Mouse (Mus musculus) kidney, postnatal 36 days (tissue): ENCODE measurements around the gene 1700030J22Rik.

Experiments used
- DNase-seq, 2 experiments: peaks; one replicate each; pipeline ENCODE4 v3.0.0; 2021 to 2022; ENCODE audit warnings: mixed read lengths in 2 of 2

1700030J22Rik gene

DNA sequence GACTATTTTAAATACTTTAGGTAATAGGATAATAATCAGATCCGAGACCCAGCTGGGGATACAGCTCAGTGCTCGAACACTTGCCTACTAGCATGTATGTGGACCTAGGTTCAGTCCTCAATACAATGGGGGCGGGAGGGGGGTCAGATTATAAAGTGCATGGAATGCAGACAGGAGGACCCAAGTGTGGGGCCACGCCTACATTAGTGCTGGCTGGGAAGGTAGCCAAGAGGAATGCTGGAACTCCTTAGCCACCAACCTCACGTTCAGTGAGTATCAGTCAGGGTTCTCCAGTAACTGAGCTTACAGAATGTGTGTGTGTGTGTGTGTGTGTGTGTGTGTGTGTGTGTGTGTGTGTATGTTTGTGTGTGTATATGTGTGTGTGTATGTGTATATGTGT, 27.4 kb downstream of the 1700030J22Rik start:
- peak; percentile 56 to 62 for DNase-seq

DNA sequence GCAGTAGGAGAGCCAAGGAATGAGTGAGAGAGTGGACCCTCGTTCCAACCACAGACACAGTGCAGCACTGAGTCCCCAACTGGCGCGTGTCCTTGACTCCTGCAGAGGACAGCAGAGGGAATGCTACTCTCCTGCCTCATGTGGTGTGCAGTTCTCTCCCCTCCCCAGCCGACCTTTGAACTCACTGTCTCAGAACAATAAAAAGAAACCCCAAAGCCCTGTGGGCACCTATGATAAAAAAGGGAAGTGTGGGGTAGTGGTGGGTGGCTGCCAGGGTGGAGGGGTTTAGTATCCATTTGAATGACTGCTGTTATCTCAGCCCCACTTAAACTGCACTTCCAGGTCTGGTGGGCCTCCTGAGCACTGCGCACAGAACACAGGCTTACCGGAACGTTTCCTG, 31.2 kb downstream of the 1700030J22Rik start:
- no peak for DNase-seq

DNA sequence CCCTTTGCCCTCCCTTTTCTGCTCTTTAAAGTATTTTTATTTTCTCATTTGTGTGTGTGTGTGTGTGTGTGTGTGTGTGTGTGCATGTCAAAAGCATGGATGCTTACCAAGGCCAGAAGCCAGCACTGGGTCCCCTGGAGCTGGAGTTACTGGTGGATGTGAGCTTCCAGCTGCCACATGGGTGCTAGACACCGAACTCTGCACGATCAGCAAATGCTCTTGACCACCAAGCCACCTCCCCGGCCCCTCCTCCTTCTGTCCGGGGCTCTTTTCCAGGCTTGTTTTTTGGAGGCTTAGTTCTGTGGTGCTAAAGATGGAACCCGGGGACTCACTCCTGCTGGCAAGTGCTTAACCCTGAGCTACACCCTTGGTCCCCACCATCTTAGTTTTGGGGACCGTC, 31.9 kb downstream of the 1700030J22Rik start:
- DNase-seq = peak; percentile 19 to 31

DNA sequence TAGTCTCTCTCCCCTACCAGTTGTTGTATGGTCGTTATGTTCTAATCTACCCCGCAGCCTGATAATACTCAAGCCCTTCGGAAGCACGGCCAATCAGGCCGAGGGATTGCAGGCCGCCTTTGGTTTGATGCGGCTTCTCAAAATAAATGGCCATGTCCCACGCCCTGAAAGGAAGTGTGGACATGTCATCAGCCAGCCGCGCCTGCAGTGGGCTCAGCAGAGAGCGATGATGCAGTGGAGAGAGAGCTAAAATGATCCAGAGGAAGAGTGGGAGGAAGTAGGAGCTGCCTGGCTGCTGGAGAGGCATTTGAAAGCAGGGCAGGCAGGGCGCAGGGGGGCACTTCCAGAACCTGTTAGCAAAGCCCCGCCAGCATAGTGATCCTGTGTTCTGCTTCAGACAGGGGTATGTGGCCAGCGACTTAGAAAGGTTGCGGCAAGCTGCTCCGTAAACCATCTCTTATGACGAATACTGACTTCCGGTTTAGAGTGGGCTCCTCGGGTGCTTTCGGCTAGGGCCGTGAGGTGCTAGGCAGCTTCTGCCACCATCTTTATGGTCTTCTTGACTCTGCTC, 32.4 kb downstream of the 1700030J22Rik start:
- DNase-seq = peak in 1 of 2 experiments; percentile 16

DNA sequence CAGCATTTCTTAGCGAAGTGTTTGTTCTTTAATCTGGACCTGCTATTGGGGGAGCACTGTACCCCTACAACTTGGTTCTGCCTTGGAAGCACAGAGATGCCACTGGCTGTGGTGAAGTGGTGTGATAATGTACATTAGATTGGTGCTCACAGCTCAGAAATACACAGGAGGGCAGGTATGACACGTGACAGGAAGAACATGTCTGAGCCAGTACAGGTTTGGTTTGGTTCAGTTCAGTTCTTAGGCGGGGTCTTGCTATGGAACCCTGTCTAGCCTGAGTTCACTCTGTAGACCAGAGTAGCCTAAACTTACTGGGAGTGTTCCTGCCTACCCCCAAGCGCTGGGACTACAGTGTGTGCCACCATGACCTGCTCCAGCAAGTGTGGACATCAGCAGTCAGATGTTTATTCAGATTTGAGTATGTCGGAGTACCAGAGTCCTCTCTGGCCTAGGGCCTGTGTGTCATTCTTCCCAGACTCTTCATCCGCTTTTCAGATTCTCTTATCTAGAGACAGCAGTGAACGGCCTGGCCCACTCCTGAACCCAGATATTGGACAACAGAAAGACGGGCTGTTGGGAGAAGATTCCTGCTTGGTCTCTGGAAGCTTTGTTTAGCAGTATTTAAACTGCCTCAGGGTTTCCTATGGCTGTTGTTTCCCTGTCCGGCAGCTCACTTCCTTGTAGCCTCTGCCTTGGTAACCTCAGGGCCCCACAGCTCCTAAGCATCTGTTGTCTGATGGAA, 33.4 kb downstream of the 1700030J22Rik start:
- DNase-seq = no peak

DNA sequence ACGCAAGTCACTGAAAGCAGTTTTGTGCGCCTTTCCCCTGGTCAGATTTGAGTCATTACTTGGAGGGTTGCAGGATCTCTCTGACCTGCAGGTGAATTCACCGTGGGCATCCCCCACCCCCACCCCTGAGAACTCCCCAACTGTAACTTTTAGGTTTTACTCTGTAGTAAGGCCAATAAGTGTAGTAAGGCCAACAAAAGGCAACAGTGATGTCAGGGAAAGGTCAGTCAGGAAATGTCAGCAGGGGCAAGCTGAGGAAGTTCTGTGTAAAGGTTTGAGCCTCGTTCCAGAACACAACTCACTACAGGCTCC, 34.4 kb downstream of the 1700030J22Rik start:
- DNase-seq = no peak

DNA sequence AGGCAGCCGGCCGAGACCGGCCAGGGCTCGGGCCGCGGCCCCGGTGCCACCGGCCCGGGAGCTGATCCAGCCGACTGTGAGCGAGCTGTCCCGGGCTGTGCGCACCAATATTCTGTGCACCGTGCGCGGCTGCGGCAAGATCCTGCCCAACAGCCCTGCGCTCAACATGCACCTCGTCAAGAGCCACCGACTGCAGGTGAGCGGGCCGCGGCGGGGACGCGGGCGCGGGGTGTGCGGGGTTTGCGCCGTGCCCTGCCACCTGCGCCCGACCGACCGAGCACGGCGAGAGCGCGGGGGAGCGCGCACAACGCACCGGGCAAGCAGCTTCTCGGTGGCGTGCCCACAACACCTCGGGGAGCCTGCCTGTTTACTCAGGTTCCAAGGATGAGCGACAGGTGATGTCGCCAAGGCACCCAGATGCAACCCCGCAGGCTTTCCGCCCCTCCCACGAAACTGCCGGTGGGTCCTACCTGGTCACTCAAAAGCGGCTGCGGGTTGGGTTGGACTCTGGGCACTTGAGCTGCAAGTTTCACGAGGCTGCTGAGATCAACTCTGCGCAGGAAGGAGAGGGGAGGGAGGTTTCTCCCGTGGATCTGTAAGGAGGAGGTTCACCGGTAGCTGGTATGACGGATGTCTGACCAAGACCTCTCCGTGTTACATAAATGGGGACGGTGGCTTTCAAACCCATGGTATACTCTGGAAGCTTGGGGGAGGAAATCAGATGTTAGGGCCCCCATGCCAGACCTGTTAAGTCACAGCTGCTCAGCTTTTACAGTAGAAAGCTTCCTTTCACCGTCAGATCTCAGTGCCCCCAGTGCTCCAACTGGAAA, 35.0 kb downstream of the 1700030J22Rik start:
- DNase-seq = peak; percentile 40 to 60

DNA sequence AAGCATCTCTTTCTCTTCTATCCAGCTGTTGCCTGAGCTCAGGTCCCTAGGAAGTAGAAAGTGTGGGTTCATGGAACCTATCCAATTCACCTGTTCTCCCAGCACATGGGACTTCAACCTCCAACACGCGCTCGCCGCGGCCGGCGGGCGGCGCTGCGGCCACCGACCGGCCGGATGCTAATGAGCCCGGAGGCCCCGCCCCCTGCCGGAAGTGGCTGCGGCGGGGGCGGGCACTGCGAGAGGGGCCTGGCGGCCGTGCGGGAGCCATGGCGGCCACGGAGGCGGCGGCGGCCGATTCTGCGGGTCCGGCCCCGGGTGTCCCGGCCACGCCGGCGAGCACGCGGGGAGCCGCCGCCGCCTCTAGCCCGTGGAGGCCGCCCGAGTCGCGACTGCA, 35.6 kb downstream of the 1700030J22Rik start, which contains the start of gene Atmin:
Gene Atmin (plus strand): TSS at position 233 of the 394 bp plus-strand sequence.
- DNase-seq = peak; percentile 92 to 97

DNA sequence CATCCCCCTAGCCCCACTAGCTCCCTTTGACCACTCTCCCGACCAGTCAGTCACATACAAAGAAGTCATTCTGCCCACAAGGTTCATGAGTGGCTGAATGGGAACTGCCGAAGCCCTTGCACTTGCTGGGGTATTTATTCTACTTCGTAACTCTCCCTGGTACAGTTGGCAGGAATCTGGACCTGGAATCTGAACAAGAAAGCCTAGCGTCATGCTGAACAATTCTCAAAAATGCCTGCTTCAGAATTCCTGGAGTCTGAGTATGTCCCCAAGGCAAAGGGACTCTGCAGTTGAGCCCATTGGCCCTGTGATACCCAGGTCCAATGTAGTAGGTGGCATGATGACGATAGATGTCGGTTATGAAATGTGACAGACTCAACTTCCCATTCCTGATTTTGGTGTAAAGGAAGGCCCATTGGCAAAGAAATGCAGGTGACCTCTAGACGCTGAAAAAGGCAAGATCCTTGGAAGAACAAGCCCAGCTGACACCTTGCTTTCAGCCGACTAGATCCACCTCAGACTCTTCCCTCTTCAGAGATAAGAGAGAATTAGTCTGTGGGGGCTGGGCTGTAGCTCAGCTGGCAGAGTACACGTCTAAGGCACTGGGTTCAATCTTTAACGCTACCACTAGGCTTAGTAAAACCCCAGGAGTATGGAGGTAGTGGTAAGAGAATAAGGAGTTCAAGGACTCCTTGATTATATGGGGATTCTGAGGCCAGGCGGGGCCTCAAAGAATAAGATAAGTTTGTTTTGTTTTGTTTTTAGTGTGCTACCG, 36.3 kb downstream of the 1700030J22Rik start:
- DNase-seq = no peak

DNA sequence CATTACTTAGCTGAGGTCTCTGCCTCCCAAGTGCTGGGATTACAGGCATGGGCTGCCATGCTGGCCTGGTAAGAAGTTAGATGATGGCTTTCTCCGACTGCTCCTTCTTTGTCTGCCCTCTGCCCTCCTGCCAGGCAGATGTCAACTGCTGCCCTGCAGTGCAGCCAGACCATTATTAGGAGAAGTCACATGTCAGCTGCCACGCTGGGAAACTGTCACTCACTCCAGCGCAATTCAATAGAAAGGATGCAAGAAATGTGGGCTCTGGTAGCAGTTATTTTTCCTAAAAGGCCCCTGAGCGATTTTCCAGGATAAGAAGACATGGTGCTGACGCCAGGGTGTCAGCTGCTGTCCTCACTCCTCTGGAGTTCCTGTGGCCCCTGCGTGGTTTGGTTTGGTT, 43.3 kb downstream of the 1700030J22Rik start:
- no peak for DNase-seq

DNA sequence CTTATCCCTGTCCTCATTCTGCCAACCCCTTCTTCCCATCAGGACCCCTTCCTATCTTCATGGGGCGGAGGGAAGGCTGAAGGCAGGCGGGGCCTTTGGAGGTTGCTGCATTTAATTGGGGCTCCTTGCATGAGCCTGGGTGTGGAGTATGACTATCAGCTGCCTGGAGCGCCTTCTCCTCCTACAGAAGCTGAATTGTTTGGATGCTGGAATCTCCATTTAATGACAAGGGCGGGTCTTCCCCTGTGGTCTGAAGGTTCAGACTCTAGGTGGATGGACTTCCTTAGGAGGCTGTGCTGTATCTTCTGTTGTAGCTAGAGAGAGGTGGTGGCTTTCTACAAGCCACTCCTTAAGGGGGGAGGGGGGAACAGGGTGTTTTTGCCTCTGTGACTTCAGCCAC, 43.8 kb downstream of the 1700030J22Rik start:
- DNase-seq = no peak

DNA sequence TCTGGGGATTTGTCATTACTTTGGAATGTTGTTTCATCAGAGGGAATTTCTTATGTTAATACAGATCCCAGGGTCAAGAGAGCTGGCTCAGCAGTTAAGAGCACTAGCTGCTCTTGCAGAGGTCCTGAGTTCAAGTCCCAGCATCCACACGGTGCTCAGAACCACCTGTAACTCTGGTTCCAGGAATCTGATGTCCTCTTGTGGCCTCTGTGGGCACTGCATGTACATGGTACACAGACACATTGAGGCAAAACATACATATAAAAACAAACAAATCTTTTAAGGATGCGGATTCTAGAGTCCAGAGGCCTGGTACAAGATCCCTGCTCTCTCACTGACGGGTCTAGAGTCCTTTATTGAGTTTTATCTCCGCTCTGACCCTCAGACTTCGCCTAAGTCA, 50.2 kb downstream of the 1700030J22Rik start:
- DNase-seq = no peak

DNA sequence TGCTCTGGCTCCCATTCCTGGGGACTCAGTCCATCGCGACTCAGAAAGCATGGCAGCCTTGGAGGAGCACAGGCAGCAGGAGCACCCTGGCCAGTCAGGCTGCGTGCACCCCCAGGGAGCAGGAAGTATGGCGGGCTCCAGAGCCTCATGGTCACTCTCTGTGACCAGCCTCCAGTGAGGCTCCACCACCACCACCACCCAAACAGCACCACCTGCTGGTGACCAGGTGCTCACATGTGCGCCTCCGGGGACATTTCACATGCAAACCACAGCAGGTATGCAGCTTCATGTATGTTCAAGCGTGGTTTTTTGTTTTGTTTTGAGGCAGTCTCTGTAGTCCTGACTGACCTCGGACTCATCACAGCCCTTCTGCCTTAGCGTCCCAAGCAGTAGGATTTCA, 50.9 kb downstream of the 1700030J22Rik start:
- peak; percentile 25 to 82 for DNase-seq

DNA sequence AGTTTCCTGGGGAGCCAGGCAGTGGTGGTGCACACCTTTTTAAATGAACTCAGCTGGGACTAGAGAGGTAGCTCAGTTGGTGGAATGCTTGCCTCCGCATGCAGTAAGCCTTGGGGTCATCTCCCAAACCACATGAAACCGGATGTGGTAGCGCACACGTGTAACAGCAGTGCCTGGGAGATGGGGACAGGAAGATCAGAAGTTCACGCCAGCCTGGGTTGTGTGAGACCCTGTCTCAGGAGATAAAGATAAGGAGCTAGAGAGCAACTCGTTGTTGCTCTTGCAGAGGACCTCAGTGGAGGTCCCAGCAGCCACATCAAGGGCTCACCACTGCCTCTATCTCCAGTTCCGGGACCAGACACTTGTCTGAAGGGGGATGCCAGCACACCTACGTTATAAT, 55.2 kb downstream of the 1700030J22Rik start:
- DNase-seq = no peak

DNA sequence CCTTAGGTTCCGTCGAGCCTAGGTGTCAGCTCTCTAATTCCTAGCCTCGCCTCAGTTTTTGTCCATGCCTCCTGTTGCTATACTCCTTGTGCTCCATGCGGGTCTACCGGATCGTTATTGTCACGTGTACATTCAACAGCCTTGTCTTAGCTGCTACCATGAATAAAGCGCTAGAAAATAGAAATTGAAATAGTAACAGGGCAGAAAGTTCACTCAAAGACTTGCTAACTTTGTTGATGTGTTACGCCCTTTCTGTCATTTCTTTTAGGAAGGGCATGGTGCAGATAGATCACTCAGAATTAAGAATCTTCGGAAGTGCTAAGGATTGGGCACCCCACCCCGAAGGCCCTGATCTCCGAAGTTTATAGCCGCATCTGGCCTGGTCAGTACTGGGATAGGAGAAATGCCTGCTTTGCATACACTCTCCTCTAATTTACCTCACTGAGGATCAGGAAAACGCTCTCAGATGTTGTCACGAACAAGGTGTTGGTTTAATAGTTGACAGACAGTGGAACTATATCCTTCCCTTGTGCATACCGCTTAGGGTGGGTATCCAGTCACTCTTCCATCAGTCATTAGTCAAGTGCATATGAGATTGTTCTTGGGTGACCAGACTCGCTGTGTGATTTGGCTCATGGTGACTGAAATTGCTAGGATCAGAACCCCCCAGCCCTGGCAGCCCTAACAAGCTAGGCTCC, 56.5 kb downstream of the 1700030J22Rik start:
- DNase-seq = no peak

DNA sequence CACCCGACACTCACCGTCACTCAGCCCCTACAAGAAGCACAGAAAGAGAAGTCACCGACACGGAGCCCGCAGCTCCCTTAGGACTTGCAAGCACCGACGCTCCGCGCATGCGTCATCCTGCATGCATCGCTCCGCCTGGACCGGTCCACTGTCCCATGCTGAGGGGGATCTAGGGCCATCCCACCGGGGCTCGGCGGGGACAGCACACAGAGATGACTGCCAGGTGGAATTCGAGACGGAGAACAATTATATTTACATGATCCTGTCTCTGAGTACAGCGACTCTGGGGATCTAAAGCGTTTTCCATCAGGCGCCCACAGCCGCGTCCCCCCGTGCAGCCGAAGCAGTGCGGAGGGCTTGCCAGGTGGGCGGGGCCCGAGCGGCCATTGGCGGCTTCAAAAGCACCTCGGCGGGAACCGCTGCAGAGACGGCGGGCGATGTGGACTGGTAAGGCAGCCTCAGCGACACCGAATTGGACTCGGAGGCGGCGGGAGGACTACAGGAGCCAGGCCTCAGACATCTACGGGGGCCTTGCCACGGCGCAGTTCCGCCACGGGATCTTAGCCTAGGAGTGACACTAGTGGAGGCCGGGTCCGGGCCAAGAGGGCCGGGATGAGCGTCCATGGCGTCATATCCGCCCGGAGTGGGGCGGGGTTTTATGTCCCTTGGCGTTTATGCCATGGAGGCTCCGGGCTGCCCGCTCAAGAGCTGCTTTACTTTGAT, 57.3 kb downstream of the 1700030J22Rik start, which contains the start of the genes Cmc2 and Cenpn:
Gene Cmc2 (minus strand): TSS at position 119 of the 723 bp plus-strand sequence.
Gene Cenpn (plus strand): TSS at position 394 of the 723 bp plus-strand sequence.
- DNase-seq = peak; percentile 93 to 96

DNA sequence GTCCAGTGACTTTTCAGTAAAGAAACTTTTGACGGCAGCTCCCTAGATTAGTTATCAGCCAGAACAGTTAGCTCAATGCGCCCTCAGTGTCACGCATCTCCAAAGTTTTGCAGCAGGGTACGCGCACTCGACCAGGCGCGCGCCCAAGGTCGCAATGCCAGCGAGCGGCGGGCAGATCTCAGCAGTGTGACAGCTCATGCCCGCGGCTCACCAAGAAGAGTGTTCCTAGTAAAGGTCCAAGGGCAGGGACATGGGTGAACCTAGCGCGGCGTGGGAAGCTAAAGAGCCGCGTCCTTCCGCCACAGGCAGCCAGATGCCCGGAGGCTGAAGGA, 57.8 kb downstream of the 1700030J22Rik start:
- no peak for DNase-seq
